Mouse (Mus musculus) granulocyte monocyte progenitor cell, adult 5-6 weeks (primary cell): ENCODE results near the gene Nfkbid. TPM values are rescaled to one million over a fixed set of nuclear protein-coding genes. Genes with fewer than 3 reads are reported as not detected.
A peak's percentile ranks its signal among the peaks of the same experiment; 100 is the strongest.

Experiments used
- ATAC-seq: replicated peaks from 2 replicates; pipeline ENCODE4 v1.8.0; 2016; ENCODE audit warnings: mild to moderate bottlenecking, moderate TSS enrichment, inconsistent platforms; ENCODE audit not compliant: poor library complexity, severe bottlenecking
- total RNA-seq, 2 experiments: library from RNA; stranded (forward) in 1 of 2; stranded (reverse) in 1 of 2; fragments of 200-712, 200-1000 nt in 1 of 2; fragments of >200 nt in 1 of 2; fragmentation: Nextera tagmentation in 1 of 2; gene quantifications; 2 replicates each; pipeline ENCODE4 v1.2.3; 2014 to 2017

Nfkbid gene
- total RNA-seq (2014; fragmentation: Nextera tagmentation) (16.0 and 16.3 TPM in 2 replicates), total RNA-seq (2017) (6.8 and 15.1 TPM in 2 replicates)

- ATAC-seq: peak; percentile 17
These were observed at the start of gene Nfkbid for GRCm38 (mm10) chr7:30421175-30421889. TSS of gene Nfkbid (plus strand) at chr7:30421732.

GRCm38 (mm10) chr7:30373501-30373962 is 48.0 kb upstream of the Nfkbid start:
- peak; percentile 100 for ATAC-seq

DNA sequence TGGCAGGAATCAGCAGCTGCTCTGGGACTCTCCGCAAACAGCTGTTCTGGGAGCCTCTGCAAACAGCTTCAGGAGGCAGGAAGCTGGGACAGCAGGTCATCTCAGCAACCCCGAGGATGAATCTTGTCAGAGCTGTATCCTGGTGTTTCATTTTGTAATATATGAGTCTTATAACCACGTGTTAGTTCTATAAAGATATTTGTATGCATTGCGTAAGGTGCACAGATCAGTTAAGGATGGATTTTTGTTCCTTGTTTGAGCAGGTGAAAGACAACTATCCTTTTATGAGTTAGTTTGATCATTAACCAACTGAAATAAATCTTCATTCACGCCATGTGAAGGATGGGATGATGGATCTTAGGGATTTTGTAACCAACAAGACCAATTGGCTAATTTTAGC is 41.5 kb upstream of the Nfkbid start:
- ATAC-seq: no peak

- no peak for ATAC-seq
These were observed 37.4 kb upstream of the Nfkbid start for GRCm38 (mm10) chr7:30384106-30384505.

GRCm38 (mm10) chr7:30392746-30393520 is 28.6 kb upstream of the Nfkbid start:
- ATAC-seq: peak; percentile 21; the same call in 1 of the 2 replicates

GRCm38 (mm10) chr7:30393631-30394030 is 27.9 kb upstream of the Nfkbid start:
- no peak for ATAC-seq

DNA sequence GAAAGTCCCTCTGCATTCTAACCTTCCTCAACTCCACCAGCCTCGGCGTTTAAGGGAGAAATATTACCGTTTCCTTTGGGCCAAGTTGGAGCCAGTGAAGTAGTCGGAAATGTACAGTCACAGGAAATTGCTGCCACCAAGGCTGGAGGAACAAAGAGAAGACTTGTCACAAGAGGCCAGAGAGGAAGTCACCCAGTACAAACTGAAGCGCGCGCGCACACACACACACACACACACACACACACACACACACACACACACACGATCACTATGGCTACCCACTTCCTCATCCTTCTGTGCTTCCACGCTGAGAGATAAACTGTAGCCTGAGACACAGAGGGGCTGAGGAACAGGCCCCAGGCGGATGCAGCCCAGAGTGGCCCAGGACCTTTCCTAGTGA is 27.2 kb upstream of the Nfkbid start:
- ATAC-seq: peak; percentile 93

DNA sequence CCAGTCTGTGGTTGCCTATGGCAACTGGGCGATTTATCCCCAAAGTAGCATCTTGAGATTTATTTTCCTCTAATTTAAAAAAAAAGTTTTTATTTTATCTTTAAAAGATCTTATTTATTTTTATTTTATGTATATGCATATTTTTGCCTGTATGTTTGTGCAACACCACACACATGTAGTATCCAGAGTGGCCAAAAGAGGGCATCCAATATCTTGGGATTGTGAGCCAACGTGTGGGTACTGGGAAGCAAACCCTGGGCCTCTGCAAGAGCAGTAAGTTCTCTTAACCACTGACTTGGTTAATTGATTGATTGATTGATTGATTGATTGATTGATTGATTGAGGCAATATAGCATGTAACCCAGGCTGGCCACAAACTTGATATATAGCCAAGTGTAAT is 26.7 kb upstream of the Nfkbid start:
- 0 out of 2 replicates have a peak, but pooled peaks have one; percentile 31 for ATAC-seq

DNA sequence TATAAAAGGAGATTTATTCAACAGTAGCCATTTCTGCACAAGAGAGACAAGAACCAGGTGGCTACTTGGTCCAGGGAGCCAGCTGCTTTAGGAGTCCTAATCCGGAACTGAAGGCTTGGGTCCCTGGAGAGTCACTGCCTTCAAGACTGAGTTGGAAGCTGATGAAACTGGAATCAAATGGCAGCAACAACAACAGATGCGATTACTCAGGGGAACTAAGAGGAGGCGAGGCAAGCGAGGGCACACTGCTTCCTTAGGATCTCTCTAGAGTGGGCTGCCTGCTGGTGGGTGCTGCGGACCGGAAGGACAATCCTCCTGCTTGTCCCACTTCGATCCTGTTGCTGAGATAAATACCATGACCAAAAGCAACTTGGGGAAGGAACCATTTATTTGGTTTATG is 21.9 kb upstream of the Nfkbid start:
- ATAC-seq: no peak

DNA sequence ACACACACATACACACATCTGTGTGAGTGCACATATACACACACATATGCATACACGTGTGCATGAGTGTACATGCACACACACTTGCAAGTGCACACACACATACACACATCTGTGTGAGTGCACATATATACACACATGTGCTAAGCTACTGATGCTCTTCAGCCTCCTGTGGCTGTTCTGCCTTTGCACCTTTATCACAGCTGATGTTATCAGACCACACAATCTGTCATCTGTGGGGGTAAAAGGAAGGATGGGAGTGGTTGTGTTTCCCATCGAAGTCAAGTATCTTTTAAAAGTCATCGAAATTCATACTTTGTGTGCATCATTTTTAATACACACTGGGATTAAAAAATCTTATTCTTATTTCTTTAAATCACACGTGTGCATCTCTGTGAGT is 19.2 kb upstream of the Nfkbid start:
- no peak for ATAC-seq

- ATAC-seq: no peak
These were observed 12.9 kb upstream of the Nfkbid start for GRCm38 (mm10) chr7:30408639-30409038.

GRCm38 (mm10) chr7:30409789-30410188 is 11.7 kb upstream of the Nfkbid start:
- no peak for ATAC-seq

DNA sequence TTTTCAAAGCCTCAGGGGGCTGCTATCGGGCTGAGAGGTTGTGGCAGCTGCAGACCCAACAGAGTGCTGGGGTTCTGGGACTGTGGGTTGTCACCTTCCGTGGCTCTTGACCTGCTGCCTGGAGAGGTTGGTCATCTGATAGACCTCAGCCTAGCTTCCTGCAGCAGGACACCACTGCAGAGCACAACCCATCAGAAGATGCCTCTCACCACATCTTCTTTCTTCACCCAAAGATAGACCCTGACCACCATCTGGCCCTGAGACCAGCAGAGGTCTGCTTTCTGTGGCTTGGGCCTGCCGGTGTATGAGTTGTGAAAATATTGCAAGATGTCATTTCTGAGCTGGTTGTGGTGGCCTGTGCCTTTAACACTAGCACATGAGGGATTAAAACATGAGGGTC is 10.5 kb upstream of the Nfkbid start:
- peak; percentile 49 for ATAC-seq

GRCm38 (mm10) chr7:30412735-30413147 is 8.8 kb upstream of the Nfkbid start:
- ATAC-seq: peak; percentile 75

DNA sequence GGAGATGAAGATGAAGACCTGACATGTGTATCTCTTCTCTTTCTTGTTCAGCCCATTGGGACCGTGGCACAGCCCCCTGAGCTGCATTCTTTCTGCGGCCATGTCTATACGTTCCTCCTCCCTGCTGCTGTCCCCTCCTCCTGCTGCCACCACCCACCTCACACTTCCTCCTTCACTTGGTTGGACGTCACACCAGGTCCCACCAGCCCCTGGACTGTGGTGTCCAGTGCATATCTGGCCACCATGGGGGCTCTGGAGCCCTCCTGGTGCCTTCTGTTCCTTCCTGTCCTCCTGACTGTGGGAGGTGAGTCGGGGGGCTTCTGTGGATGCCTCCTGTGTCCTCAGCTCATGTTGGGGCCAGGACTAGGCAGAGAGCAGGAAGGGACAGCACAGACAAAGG is 7.9 kb upstream of the Nfkbid start, which contains the start of gene Tyrobp:
Gene Tyrobp, plus strand, starts transcription at position 165 of the 400 bp plus-strand sequence.
- ATAC-seq: peak; percentile 54

DNA sequence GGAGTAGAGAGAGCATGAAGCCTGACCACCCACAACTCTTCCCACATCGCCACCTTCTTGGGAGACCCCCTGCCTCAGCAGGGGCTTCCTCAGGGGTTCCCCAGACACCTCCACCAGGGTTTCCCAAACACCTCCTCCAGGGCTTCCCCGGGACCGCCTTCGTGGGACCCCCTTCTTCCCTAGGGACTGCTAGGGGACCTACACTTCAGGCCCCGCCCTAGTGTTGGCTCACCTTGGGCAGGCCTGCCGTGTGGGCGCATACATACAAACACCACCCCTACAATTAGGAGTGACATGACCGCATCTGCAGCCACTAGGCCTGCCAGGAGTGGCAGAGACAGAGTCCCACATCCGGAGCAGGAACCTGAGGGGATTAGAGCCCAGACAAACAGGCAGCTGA is 3.7 kb upstream of the Nfkbid start:
- peak; percentile 28 for ATAC-seq

DNA sequence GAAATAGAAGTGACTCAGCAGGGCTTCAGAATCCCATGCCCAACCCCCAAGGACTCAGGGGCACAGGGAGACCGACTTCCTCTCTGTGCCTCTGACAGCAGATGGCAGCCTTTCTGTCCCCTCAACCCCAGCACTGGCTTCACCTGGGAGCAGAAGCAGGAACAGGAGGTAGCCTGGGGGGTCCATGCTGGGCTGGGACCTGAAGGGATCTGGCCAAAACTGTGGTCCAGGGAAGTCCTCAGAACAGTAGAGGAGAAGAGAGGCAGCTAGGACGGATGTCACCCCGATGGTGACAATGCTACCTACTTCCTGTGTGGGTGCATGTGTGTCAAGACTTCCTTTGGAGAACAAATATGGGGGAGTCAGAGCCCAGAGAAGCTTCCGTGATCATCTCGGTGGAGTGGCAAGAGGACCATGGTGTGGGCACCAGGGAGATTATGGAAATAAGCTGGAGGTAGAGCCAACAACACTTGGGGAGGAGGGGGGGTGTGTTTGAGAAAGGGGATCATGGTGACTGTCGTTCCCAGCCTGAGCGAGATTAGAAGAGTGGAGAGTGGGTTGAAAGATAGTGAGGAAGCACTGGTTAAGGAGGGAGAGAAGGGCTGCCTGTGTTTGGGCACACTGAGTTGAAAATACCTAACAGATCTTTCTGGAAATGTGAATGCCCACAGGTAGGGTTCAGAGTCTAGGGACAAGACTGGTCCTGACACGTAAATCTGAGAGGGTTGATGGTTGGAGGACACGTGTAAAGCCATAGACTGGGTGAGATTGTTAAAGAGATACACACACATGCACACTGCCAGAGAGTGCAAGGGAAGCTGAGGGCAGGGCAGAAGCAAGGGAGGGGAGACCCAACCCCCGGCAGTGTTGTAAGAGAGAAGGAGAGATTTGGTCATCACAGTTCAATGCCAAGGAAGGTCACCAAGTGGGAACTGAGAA is 1.7 kb upstream of the Nfkbid start, which contains the start of gene Hcst:
Gene Hcst, minus strand, starts transcription at position 294 of the 939 bp plus-strand sequence.
- ATAC-seq: peak; percentile 41

DNA sequence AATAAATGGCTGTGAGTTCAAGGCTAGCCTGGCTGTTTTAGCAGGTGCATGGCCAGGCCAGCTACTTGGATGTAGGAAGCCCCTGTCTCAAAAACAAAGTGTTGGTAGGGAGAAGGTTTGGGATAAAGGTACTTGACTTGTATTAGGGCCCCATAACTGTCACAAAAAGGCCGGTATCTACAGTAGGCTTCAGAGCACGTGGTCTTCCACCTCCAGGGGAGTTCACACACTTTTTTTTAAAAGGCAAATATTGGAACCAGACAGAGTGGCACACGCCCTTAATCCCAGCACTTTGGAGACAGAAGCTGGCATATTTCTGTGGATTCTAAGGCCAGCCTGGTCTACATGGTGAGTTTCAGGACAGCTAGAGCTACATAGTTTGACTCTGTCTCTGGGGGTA is 859 bp upstream of the Nfkbid start:
- no peak for ATAC-seq

DNA sequence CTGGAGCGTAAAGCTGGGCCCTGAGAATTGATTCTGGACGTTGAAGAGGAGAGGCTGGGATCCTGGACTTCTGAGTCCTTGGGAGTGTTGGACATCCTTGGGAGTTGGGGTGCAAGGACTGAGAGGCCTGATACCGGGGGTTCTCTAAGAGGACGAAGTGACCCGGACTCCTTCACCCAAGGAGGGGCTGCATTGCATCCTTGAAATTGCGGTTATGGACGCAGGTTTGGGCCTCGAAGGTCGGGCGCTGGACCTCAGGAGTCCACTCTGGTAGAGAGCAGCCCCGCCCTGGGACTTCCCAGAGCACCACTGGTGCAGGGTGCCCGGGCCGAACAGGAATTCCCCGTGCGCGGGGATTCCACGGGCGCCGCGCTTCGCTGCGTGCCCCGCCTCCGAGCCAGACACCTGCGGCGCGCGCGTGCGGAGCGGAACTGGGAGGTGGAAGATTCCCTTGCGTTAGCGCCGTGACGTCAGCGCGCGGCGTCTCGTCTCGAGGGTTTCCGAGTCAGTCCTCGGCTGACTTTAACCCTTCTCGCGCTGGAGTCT is 431 bp downstream of the Nfkbid start:
- peak; percentile 25 for ATAC-seq

- ATAC-seq: no peak
These were observed 1.0 kb downstream of the Nfkbid start for GRCm38 (mm10) chr7:30422560-30422959.
